Mouse (Mus musculus): ENCODE measurements around the gene Zic3.

The Zic3 gene

GRCm38 (mm10) chrX:58041865-58042264, 19.4 kb downstream of the Zic3 start:
- in situ Hi-C loops (cut with MboI, MseI): no loop called here

DNA sequence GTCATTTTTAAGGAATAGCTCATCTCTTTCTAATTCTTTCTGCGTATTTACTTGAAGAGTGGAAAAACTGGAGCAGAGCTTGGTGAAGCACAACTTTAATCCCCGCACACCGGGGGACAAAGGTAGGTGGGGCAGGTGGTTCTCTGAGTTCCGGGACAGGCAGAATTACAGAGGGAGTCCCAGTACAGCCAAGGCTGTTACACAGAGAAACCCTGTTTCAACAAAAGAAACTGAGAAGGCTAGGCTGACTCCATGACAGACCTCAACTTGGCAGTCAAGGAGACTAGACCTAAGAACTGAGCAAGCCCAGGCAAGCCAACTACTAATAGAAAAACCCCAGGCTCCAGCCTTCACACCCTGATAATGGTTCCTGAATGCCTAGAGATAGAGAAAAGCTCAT, 20.0 kb downstream of the Zic3 start:
- in situ Hi-C loops (cut with MboI, MseI): no loop called here
